Mouse (Mus musculus) spleen, embryonic (tissue): ENCODE measurements at regions not wholly inside any gene's neighbourhood (a gene's known extent, or its start where the extent isn't known, plus 50 kb on each side); places are given as distances from the start of the nearest gene placed in this dataset.
"Not testable (repeated sequence)": the region's sequence is repeated elsewhere in the genome, so short reads cannot be mapped to it uniquely, and the experiment has no call there.

Source experiments
- CTCF ChIA-PET: fragments of 350-600 bp; sonication (Branson Sonifier 250); formaldehyde crosslinking; loops from one replicate; lab custom pipeline; 2022; lab: Charles Lee

DNA sequence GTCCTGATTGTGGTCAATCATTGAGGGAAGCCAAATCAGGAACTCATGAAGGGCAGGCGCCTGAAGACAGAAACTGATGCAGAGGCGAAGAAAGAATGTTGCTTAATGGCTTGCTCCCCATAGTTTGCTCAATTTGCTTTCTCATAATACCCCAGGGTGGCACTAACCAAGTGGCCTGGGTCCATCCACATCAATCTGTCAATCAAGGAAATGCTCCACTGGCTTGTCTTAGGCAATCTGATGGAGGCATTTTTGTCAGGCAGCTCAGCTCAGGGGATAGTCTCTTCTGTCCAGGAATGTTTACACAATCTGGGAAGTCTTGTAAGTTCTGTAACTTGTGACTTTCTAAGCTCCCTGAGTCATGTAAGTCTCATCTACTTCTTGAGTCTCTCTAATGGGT lies 50.0 kb upstream of the Klhl24 start:
- CTCF ChIA-PET: interaction anchor here (0.8 kb wide), 1 partner anchor 25 kb away, joined by 3 read pairs; no protein-coding TSS in a partner anchor

DNA sequence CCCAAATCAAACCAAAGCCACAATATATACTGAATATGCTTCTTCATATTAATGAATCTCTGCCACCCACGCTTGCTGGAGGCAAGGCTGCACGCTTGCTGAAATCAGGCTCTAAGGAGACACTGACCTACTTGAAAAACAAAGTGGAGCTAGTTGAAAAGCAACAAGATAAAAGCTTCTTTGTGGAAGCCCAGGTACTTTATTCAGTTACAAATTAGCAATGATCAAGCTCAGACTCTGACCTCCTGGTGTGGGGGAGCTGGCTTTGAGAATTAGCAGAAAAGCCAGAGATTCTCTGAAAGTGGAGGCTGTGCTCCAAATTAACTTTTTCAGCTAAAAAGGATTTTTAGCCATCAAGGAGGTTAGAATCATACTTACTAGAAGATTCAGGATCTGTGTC lies 52.3 kb upstream of the Klhl6 start:
- CTCF ChIA-PET: not testable (repeated sequence)

GRCm38 (mm10) chr16:20032328-20033081 lies 49.7 kb upstream of the Klhl6 start:
- CTCF ChIA-PET: no interaction called here
